Mouse (Mus musculus): ENCODE results near the gene Loxl1. TPM values are rescaled to one million over a fixed set of nuclear protein-coding genes. Genes with fewer than 3 reads are reported as not detected.
A peak's percentile ranks its signal among the peaks of the same experiment; 100 is the strongest.
"Not testable (repeated sequence)": the region's sequence is repeated elsewhere in the genome, so short reads cannot be mapped to it uniquely, and the experiment has no call there.

Gene Loxl1
- polyA plus RNA-seq, 1 experiment from 2014 or later, result 36.6 TPM

- H3K27ac ChIP-seq (ENCODE audit: low read length), result no peak overlapping the region
- no peaks in the 10 kb centered on the region for H3K9me3 ChIP-seq (ENCODE audit: low read length)
- H3K4me1 ChIP-seq (ENCODE audit: insufficient read depth, low read length), result peaks cover 32% of the 10 kb centered on the region
- H3K27me3 ChIP-seq (ENCODE audit: insufficient read depth, low read length), result no peaks in the 10 kb centered on the region
- WGBS, result 76% methylated on average over 9 of the region's 9 CpGs
- ATAC-seq (ENCODE audit: low FRiP score, low TSS enrichment), result no peak
- H3K4me3 ChIP-seq (ENCODE audit: low read length), result no peak overlapping the region
- no peak overlapping the region for H3K9ac ChIP-seq (replicated peaks; ENCODE audit: low read length)
- no peaks in the 10 kb centered on the region for H3K36me3 ChIP-seq (ENCODE audit: insufficient read depth, low read length)
- H3K4me2 ChIP-seq (replicated peaks; ENCODE audit: low read depth, low read length), result no peak overlapping the region
Observed at GRCm38 (mm10) chr9:58272855-58273254, 40.1 kb downstream of the Loxl1 start.

DNA sequence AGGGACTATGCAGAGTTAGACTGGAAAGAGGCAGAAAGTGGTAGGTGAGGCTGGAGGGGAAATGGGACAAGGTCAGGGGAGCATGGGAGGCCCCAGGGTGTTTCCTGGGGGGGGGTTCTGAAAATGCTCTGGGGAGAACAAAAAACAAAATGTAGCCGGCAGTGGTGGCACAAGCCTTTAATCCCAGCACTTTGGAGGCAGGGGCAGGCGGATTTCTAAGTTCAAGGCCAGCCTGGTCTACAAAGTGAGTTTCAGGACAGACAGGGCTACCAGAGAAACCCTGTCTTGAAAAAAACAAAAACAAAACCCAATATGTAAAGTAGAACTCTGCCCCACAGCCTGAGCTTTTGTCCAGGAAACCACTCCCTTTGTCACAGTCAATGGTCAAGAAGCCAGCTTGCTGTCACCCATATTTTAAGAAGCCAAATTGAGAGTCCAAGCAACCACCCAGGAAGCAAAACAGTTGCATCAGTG lies 40.9 kb downstream of the Loxl1 start:
- 79% methylated on average over 2 of the region's 2 CpGs for WGBS
- no peak overlapping the region for H3K9ac ChIP-seq (replicated peaks; ENCODE audit: low read length)
- no peaks in the 10 kb centered on the region for H3K27me3 ChIP-seq (ENCODE audit: insufficient read depth, low read length)
- H3K27ac ChIP-seq (ENCODE audit: low read length), result no peak overlapping the region
- H3K4me2 ChIP-seq (replicated peaks; ENCODE audit: low read depth, low read length), result no peak overlapping the region
- no peak overlapping the region for H3K4me3 ChIP-seq (ENCODE audit: low read length)
- peaks cover 32% of the 10 kb centered on the region for H3K4me1 ChIP-seq (ENCODE audit: insufficient read depth, low read length)
- no peaks in the 10 kb centered on the region for H3K9me3 ChIP-seq (ENCODE audit: low read length)
- no peaks in the 10 kb centered on the region for H3K36me3 ChIP-seq (ENCODE audit: insufficient read depth, low read length)
- no peak for ATAC-seq (ENCODE audit: low FRiP score, low TSS enrichment)

- H3K9me3 ChIP-seq (ENCODE audit: low read length); H3K4me3 ChIP-seq (ENCODE audit: low read length): not testable (repeated sequence)
- WGBS, result 93% methylated on average over 9 of the region's 9 CpGs
Observed at GRCm38 (mm10) chr9:58271551-58271950, 41.4 kb downstream of the Loxl1 start.

DNA sequence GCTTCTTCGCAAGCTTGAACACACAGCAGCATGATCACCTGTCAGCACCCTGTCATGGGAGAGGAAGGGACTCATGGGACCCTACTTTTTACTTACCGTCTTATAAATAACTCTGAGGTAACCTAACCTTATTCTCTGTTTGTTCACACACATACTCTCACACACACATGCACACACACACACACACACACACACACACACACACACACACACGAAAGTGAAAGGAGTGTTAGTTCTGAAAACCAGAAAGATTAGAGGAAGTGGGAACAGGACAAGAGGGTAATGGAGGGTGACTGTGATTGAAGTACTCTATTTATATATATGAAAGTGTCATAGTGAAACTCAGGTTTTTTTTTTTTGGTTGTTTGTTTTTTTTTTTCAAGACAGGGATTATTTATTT lies 41.9 kb downstream of the Loxl1 start:
- Histone ChIP-seq H3K9ac (replicated peaks; ENCODE audit: low read length) (no peak overlapping the region), H3K4me1 (ENCODE audit: insufficient read depth, low read length) (peaks cover 38% of the 10 kb centered on the region), H3K27me3 (ENCODE audit: insufficient read depth, low read length) (no peaks in the 10 kb centered on the region), H3K9me3 (ENCODE audit: low read length) (no peaks in the 10 kb centered on the region), H3K36me3 (ENCODE audit: insufficient read depth, low read length) (no peaks in the 10 kb centered on the region), H3K4me2 (replicated peaks; ENCODE audit: low read depth, low read length) (no peak overlapping the region), H3K4me3 (ENCODE audit: low read length) (no peak overlapping the region), H3K27ac (ENCODE audit: low read length) (no peak overlapping the region)
- 87% methylated on average over 3 of the region's 3 CpGs for WGBS
- ATAC-seq (ENCODE audit: low FRiP score, low TSS enrichment), result no peak

More at GRCm38 (mm10) chr9:58271551-58271950, 41.4 kb downstream of the Loxl1 start:
- not testable (repeated sequence) for ATAC-seq (ENCODE audit: low FRiP score, low TSS enrichment); H3K36me3 ChIP-seq (ENCODE audit: insufficient read depth, low read length); H3K4me2 ChIP-seq (replicated peaks; ENCODE audit: low read depth, low read length); H3K9ac ChIP-seq (replicated peaks; ENCODE audit: low read length); H3K27me3 ChIP-seq (ENCODE audit: insufficient read depth, low read length); H3K27ac ChIP-seq (ENCODE audit: low read length)
- H3K4me1 ChIP-seq (ENCODE audit: insufficient read depth, low read length), result peaks cover 37% of the 10 kb centered on the region

DNA sequence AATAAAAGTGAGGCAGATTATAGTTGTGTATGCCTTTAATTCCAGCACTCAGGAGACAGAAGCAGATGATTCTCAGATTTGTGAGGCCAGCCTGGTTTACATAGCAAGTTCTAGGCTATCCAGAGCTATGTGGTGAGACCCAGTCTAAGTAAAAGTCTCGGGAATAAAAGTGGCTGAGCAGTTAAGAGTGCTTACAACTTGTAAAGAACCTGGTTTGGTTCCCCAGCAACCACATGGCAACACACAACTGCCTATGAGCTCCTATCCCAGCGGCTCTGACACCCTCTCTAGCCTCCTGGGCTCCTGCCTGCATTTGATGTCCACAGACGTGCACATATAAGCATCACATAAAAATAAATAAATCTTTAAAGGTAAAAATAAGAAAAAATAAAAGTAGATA lies 42.9 kb downstream of the Loxl1 start:
- 62% methylated on average over 3 of the region's 3 CpGs for WGBS
- Histone ChIP-seq H3K4me3 (ENCODE audit: low read length) (no peak overlapping the region), H3K4me1 (ENCODE audit: insufficient read depth, low read length) (peaks cover 30% of the 10 kb centered on the region), H3K27ac (ENCODE audit: low read length) (no peak overlapping the region), H3K9ac (replicated peaks; ENCODE audit: low read length) (no peak overlapping the region), H3K27me3 (ENCODE audit: insufficient read depth, low read length) (no peaks in the 10 kb centered on the region), H3K4me2 (replicated peaks; ENCODE audit: low read depth, low read length) (no peak overlapping the region), H3K36me3 (ENCODE audit: insufficient read depth, low read length) (no peaks in the 10 kb centered on the region), H3K9me3 (ENCODE audit: low read length) (no peaks in the 10 kb centered on the region)
- no peak for ATAC-seq (ENCODE audit: low FRiP score, low TSS enrichment)

- H3K27me3 ChIP-seq (ENCODE audit: insufficient read depth, low read length), result no peaks in the 10 kb centered on the region
- no peak overlapping the region for H3K27ac ChIP-seq (ENCODE audit: low read length)
- H3K9me3 ChIP-seq (ENCODE audit: low read length), result no peaks in the 10 kb centered on the region
- no peak for ATAC-seq (ENCODE audit: low FRiP score, low TSS enrichment)
- no peak overlapping the region for H3K9ac ChIP-seq (replicated peaks; ENCODE audit: low read length)
- H3K36me3 ChIP-seq (ENCODE audit: insufficient read depth, low read length), result no peaks in the 10 kb centered on the region
- no peak overlapping the region for H3K4me3 ChIP-seq (ENCODE audit: low read length)
- H3K4me1 ChIP-seq (ENCODE audit: insufficient read depth, low read length), result peaks cover 24% of the 10 kb centered on the region
- 51% methylated on average over 12 of the region's 12 CpGs for WGBS
- H3K4me2 ChIP-seq (replicated peaks; ENCODE audit: low read depth, low read length), result no peak overlapping the region
Observed at GRCm38 (mm10) chr9:58268384-58269313, 44.3 kb downstream of the Loxl1 start.

GRCm38 (mm10) chr9:58267046-58267445 lies 45.9 kb downstream of the Loxl1 start:
- H3K27ac ChIP-seq (ENCODE audit: low read length), result peak overlapping the region; percentile 64
- 69% methylated on average over 3 of the region's 3 CpGs for WGBS
- H3K4me3 ChIP-seq (ENCODE audit: low read length), result no peak overlapping the region
- peaks cover 8% of the 10 kb centered on the region for H3K36me3 ChIP-seq (ENCODE audit: insufficient read depth, low read length)
- no peak overlapping the region for H3K9ac ChIP-seq (replicated peaks; ENCODE audit: low read length)
- H3K27me3 ChIP-seq (ENCODE audit: insufficient read depth, low read length), result no peaks in the 10 kb centered on the region
- H3K4me1 ChIP-seq (ENCODE audit: insufficient read depth, low read length), result peaks cover 13% of the 10 kb centered on the region
- H3K4me2 ChIP-seq (replicated peaks; ENCODE audit: low read depth, low read length), result no peak overlapping the region
- ATAC-seq (ENCODE audit: low FRiP score, low TSS enrichment), result no peak
- no peaks in the 10 kb centered on the region for H3K9me3 ChIP-seq (ENCODE audit: low read length)

DNA sequence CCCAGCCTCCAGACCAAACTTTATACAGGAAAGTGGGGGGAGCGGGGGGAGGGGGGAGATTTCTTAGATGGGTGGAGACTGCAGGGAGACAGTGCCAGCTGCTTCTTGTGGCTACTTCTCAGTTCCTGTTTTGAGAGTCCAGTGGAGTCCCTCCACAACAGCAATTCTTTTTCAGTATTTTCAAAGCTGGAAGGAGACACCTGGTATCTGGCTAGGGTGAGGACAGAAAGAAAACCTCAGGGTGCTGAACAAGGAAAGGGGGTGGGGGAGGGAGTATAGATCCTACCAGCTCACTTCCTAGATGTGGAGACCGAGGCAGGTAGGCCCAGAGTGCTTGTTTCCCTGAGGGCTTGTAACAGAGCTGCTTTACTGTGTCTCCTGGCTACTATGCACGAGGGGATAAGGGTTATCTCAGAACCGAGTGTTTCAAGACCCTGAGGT lies 46.4 kb downstream of the Loxl1 start:
- H3K4me3 ChIP-seq (ENCODE audit: low read length), result no peak overlapping the region
- peaks cover 12% of the 10 kb centered on the region for H3K4me1 ChIP-seq (ENCODE audit: insufficient read depth, low read length)
- 25% methylated on average over 4 of the region's 4 CpGs for WGBS
- H3K27me3 ChIP-seq (ENCODE audit: insufficient read depth, low read length), result no peaks in the 10 kb centered on the region
- H3K36me3 ChIP-seq (ENCODE audit: insufficient read depth, low read length), result peaks cover 13% of the 10 kb centered on the region
- H3K4me2 ChIP-seq (replicated peaks; ENCODE audit: low read depth, low read length), result no peak overlapping the region
- H3K27ac ChIP-seq (ENCODE audit: low read length), result peak overlapping the region; percentile 64
- H3K9me3 ChIP-seq (ENCODE audit: low read length), result no peaks in the 10 kb centered on the region
- peak overlapping the region; percentile 35; the same call in 1 of the 2 replicates for H3K9ac ChIP-seq (replicated peaks; ENCODE audit: low read length)
- peak; percentile 27; the same call in 1 of the 2 replicates for ATAC-seq (ENCODE audit: low FRiP score, low TSS enrichment)

DNA sequence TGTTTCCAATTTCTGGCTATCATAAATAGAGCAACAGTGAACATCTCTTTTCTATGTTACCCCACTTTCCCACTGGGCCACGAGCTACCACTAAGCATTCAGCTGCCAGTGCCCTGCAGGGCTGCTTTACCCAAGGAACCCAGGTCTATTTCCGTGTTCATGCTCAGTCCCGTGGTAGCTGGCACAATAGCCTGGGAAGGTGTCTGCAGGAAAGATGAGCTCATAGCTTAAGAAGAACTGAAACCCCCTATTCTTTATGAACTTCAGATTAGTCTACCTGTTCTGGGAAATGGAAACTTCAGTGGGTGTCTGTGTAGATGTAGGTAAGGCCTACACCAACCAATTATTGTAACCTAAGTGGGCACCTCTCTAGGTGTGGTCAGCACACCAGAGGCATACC lies 47.6 kb downstream of the Loxl1 start:
- H3K27ac ChIP-seq (ENCODE audit: low read length), result no peak overlapping the region
- WGBS, result 76% methylated on average over 3 of the region's 3 CpGs

GRCm38 (mm10) chr9:58262507-58262906 lies 50.5 kb downstream of the Loxl1 start:
- no peaks in the 10 kb centered on the region for H3K27me3 ChIP-seq (ENCODE audit: insufficient read depth, low read length)
- H3K4me3 ChIP-seq (ENCODE audit: low read length), result no peak overlapping the region
- peaks cover 23% of the 10 kb centered on the region for H3K36me3 ChIP-seq (ENCODE audit: insufficient read depth, low read length)
- H3K4me1 ChIP-seq (ENCODE audit: insufficient read depth, low read length), result peaks cover 12% of the 10 kb centered on the region
- no peak overlapping the region for H3K9ac ChIP-seq (replicated peaks; ENCODE audit: low read length)
- no peak overlapping the region for H3K27ac ChIP-seq (ENCODE audit: low read length)
- 86% methylated on average over 5 of the region's 5 CpGs for WGBS
- ATAC-seq (ENCODE audit: low FRiP score, low TSS enrichment), result no peak
- no peaks in the 10 kb centered on the region for H3K9me3 ChIP-seq (ENCODE audit: low read length)
- H3K4me2 ChIP-seq (replicated peaks; ENCODE audit: low read depth, low read length), result no peak overlapping the region

More for the DNA sequence above, 47.6 kb downstream of the Loxl1 start:
- Histone ChIP-seq H3K9ac (replicated peaks; ENCODE audit: low read length) (no peak overlapping the region), H3K4me3 (ENCODE audit: low read length) (no peak overlapping the region), H3K36me3 (ENCODE audit: insufficient read depth, low read length) (peaks cover 20% of the 10 kb centered on the region), H3K4me2 (replicated peaks; ENCODE audit: low read depth, low read length) (no peak overlapping the region), H3K27me3 (ENCODE audit: insufficient read depth, low read length) (no peaks in the 10 kb centered on the region), H3K4me1 (ENCODE audit: insufficient read depth, low read length) (peaks cover 12% of the 10 kb centered on the region), H3K9me3 (ENCODE audit: low read length) (no peaks in the 10 kb centered on the region)
- ATAC-seq (ENCODE audit: low FRiP score, low TSS enrichment), result no peak
